Mouse (Mus musculus) limb, embryonic 12.5 days (tissue): ENCODE results near the gene Gm20388. TPM values are rescaled to one million over a fixed set of nuclear protein-coding genes. Genes with fewer than 3 reads are reported as not detected.

Experiments used
- ATAC-seq: fragments of 200-750 bp; cut with Nextera tagmentation; 2 replicates; pipeline ENCODE4 v1.8.0; 2017; ENCODE audit warnings: low read depth, moderate TSS enrichment; ENCODE audit not compliant: insufficient number of reproducible peaks, insufficient read depth, low FRiP score, low TSS enrichment
- H3K27ac ChIP-seq: fragments of 300-500 bp; sonication (generic); 2 replicates; pipeline ENCODE4 v1.5.1; 2016; ENCODE audit warnings: mild to moderate bottlenecking, moderate library complexity
- H3K27me3 ChIP-seq: fragments of 300-500 bp; sonication (generic); 2 replicates; pipeline ENCODE4 v1.6.1; 2016; ENCODE audit warnings: mild to moderate bottlenecking, moderate library complexity
- H3K36me3 ChIP-seq: fragments of 300-500 bp; sonication (generic); 2 replicates; pipeline ENCODE4 v1.6.1; 2016; ENCODE audit warnings: mild to moderate bottlenecking, moderate library complexity
- H3K4me1 ChIP-seq: fragments of 300-500 bp; sonication (generic); replicated peaks from 2 replicates; pipeline ENCODE4 v1.6.1; 2016
- H3K4me2 ChIP-seq: fragments of 300-500 bp; sonication (generic); 2 replicates; pipeline ENCODE4 v1.6.1; 2016; ENCODE audit warnings: mild to moderate bottlenecking, moderate library complexity
- H3K4me3 ChIP-seq: fragments of 300-500 bp; sonication (generic); replicated peaks from 2 replicates; pipeline ENCODE4 v1.5.1; 2016; ENCODE audit warnings: mild to moderate bottlenecking
- H3K9ac ChIP-seq: fragments of 300-500 bp; sonication (generic); replicated peaks from 2 replicates; pipeline ENCODE4 v1.6.1; 2016; ENCODE audit warnings: mild to moderate bottlenecking, moderate library complexity
- H3K9me3 ChIP-seq: fragments of 300-500 bp; sonication (generic); 2 replicates; pipeline ENCODE4 v1.6.1; 2016; ENCODE audit warnings: mild to moderate bottlenecking, moderate library complexity
- WGBS: fragments of 180-500 bp; shearing (Covaris S2); methylation state at CpG from one replicate; pipeline ENCODE4 v1.1.7; 2016; 5-methylcytosine and 5-hydroxymethylcytosine counted together
- polyA plus RNA-seq: library from polyadenylated mRNA; unstranded; fragments of >200 nt; fragmentation: Nextera tagmentation; extraction: Ambion mirVana; gene quantifications from 2 replicates; pipeline ENCODE4 v1.2.1, GENCODE M21; 2016

Gene Gm20388
- polyA plus RNA-seq, 1 experiment from 2014 or later, result not detected

DNA sequence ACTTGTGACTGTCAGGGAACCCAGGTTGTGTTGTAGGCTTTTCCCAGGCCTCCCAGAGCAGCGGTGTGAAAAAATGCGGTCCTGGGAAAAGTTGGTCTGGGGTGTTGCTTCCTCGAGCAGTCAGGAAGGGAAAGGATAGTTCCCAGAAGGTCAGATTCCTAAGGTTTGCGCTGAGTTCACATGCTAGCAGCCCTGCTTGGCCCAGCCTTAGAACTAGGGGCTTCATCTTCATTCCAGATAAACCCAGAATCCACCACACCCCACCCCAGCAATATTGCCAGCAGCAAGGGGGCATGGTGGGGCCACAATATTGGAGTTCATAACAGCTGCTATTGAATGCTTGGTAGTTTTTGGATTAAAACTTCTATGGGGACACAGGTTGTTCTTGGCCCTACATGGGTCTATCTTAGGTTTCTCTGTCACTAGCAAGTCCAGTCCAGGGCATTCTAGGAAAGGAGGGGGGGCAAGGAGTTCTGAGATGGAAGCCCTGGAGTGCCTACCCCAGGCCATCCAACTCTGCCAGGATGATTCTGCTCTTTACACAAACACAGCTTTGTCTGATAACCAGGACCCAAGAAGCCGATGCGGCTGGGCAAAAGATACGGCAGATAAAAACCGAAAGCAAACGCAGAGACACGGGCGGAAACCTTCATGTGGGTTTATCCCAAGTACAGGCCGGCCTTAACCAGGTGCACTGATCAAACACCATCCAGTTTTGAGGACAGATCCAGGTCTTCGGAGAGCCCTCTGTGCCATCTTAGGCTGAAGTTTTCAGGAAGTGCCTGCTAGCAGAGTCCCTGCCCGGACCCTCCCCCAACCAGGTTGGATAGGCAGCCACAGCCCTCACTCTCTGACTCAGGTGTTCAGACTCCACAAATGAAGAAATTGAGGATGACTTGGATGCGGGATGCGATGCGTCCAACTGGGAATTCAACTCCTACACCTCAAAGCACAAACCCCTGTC, 1210.1 kb downstream of the Gm20388 start:
- Histone ChIP-seq H3K4me3 (peak overlapping the region; percentile 62), H3K27me3 (peaks cover 94% of the 10 kb centered on the region), H3K4me2 (peak overlapping the region; percentile 91), H3K27ac (no peak overlapping the region), H3K36me3 (0 out of 2 replicates have a peak, but pooled peaks cover 7% of the 10 kb centered on the region), H3K9ac (0 out of 2 replicates have a peak overlapping the region, but pooled peaks have one; percentile 18), H3K9me3 (no peaks in the 10 kb centered on the region), H3K4me1 (peaks cover 41% of the 10 kb centered on the region)
- WGBS, result 15% methylated on average over 17 of the region's 17 CpGs
- no peak for ATAC-seq

- H3K36me3 ChIP-seq, result 0 out of 2 replicates have a peak, but pooled peaks cover 7% of the 10 kb centered on the region
- H3K4me3 ChIP-seq, result no peak overlapping the region
- H3K4me2 ChIP-seq, result no peak overlapping the region
- no peak for ATAC-seq
- peaks cover 45% of the 10 kb centered on the region for H3K4me1 ChIP-seq
- H3K9ac ChIP-seq, result no peak overlapping the region
- H3K27me3 ChIP-seq, result peaks cover 97% of the 10 kb centered on the region
- 28% methylated on average over 8 of the region's 8 CpGs for WGBS
- H3K27ac ChIP-seq, result no peak overlapping the region
- H3K9me3 ChIP-seq, result no peaks in the 10 kb centered on the region
Observed at GRCm38 (mm10) chr8:121121704-121122103, 1211.1 kb downstream of the Gm20388 start.

DNA sequence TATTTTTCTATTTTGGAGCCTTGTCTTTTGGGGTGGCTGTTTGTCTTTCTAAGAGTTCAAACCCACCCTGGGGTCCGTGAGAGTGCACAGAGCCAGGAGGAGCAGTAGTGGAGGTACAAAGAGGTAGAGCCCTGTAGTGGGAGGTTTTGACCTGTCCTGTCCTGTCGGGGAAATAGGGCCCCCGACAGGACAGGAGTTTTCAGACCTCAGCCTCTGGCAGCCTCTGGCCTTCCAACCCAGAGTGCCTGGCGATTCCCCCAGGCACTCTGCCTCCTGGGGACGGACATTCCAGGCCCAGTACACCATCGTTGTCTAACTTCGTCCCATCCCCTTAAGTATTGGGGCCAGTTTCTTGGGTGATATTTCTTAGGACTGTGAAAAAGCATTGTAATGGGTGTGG, 1211.7 kb downstream of the Gm20388 start:
- no peak overlapping the region for H3K4me2 ChIP-seq
- ATAC-seq, result no peak
- 0 out of 2 replicates have a peak, but pooled peaks cover 7% of the 10 kb centered on the region for H3K36me3 ChIP-seq
- no peaks in the 10 kb centered on the region for H3K9me3 ChIP-seq
- 8% methylated on average over 7 of the region's 7 CpGs for WGBS
- H3K27ac ChIP-seq, result no peak overlapping the region
- H3K4me1 ChIP-seq, result peaks cover 45% of the 10 kb centered on the region
- H3K9ac ChIP-seq, result no peak overlapping the region
- peaks cover 97% of the 10 kb centered on the region for H3K27me3 ChIP-seq
- no peak overlapping the region for H3K4me3 ChIP-seq

- Histone ChIP-seq H3K36me3 (0 out of 2 replicates have a peak, but pooled peaks cover 7% of the 10 kb centered on the region), H3K9me3 (no peaks in the 10 kb centered on the region), H3K4me3 (no peak overlapping the region), H3K9ac (no peak overlapping the region), H3K27me3 (peaks cover 97% of the 10 kb centered on the region), H3K27ac (no peak overlapping the region), H3K4me1 (peaks cover 45% of the 10 kb centered on the region), H3K4me2 (no peak overlapping the region)
- no peak for ATAC-seq
- WGBS, result 46% methylated on average over 2 of the region's 2 CpGs
Observed at GRCm38 (mm10) chr8:121123113-121123512, 1212.5 kb downstream of the Gm20388 start.

GRCm38 (mm10) chr8:121124547-121125239, 1214.1 kb downstream of the Gm20388 start:
- H3K9ac ChIP-seq, result 0 out of 2 replicates have a peak overlapping the region, but pooled peaks have one; percentile 0
- H3K4me1 ChIP-seq, result peaks cover 57% of the 10 kb centered on the region
- 0 out of 2 replicates have a peak, but pooled peaks cover 7% of the 10 kb centered on the region for H3K36me3 ChIP-seq
- no peak overlapping the region for H3K27ac ChIP-seq
- 0 out of 2 replicates have a peak, but pooled peaks have one; percentile 4 for ATAC-seq
- peaks cover 100% of the 10 kb centered on the region for H3K27me3 ChIP-seq
- peak overlapping the region; percentile 34 for H3K4me3 ChIP-seq
- WGBS, result 3% methylated on average over 17 of the region's 17 CpGs
- peak overlapping the region; percentile 61 for H3K4me2 ChIP-seq
- H3K9me3 ChIP-seq, result no peaks in the 10 kb centered on the region

GRCm38 (mm10) chr8:121125311-121125876, 1214.8 kb downstream of the Gm20388 start:
- H3K9me3 ChIP-seq, result no peaks in the 10 kb centered on the region
- peak; percentile 75 for ATAC-seq
- H3K4me3 ChIP-seq, result peak overlapping the region; percentile 34
- peak overlapping the region; percentile 61 for H3K4me2 ChIP-seq
- peaks cover 54% of the 10 kb centered on the region for H3K4me1 ChIP-seq
- H3K36me3 ChIP-seq, result 0 out of 2 replicates have a peak, but pooled peaks cover 7% of the 10 kb centered on the region
- H3K27ac ChIP-seq, result no peak overlapping the region
- H3K9ac ChIP-seq, result no peak overlapping the region; the same call in 1 of the 2 replicates
- WGBS, result 1% methylated on average over 35 of the region's 36 CpGs
- peaks cover 100% of the 10 kb centered on the region for H3K27me3 ChIP-seq

- H3K9me3 ChIP-seq, result no peaks in the 10 kb centered on the region
- H3K4me3 ChIP-seq, result 0 out of 2 replicates have a peak overlapping the region, but pooled peaks have one; percentile 34
- H3K4me1 ChIP-seq, result peaks cover 47% of the 10 kb centered on the region
- no peak for ATAC-seq
- H3K4me2 ChIP-seq, result peak overlapping the region; percentile 61
- WGBS, result 4% methylated on average over 6 of the region's 6 CpGs
- H3K27me3 ChIP-seq, result peaks cover 100% of the 10 kb centered on the region
- 0 out of 2 replicates have a peak, but pooled peaks cover 7% of the 10 kb centered on the region for H3K36me3 ChIP-seq
- H3K9ac ChIP-seq, result no peak overlapping the region
- H3K27ac ChIP-seq, result no peak overlapping the region
Observed at GRCm38 (mm10) chr8:121126191-121126590, 1215.5 kb downstream of the Gm20388 start.

GRCm38 (mm10) chr8:121126694-121127093, 1216.1 kb downstream of the Gm20388 start:
- peaks cover 99% of the 10 kb centered on the region for H3K27me3 ChIP-seq
- 0 out of 2 replicates have a peak, but pooled peaks cover 2% of the 10 kb centered on the region for H3K36me3 ChIP-seq
- no peak overlapping the region for H3K4me3 ChIP-seq
- no peak for ATAC-seq
- no peak overlapping the region for H3K4me2 ChIP-seq
- no peak overlapping the region for H3K27ac ChIP-seq
- H3K9me3 ChIP-seq, result no peaks in the 10 kb centered on the region
- WGBS, result under 1% methylated on average over 6 of the region's 6 CpGs
- H3K4me1 ChIP-seq, result peaks cover 47% of the 10 kb centered on the region
- no peak overlapping the region for H3K9ac ChIP-seq

DNA sequence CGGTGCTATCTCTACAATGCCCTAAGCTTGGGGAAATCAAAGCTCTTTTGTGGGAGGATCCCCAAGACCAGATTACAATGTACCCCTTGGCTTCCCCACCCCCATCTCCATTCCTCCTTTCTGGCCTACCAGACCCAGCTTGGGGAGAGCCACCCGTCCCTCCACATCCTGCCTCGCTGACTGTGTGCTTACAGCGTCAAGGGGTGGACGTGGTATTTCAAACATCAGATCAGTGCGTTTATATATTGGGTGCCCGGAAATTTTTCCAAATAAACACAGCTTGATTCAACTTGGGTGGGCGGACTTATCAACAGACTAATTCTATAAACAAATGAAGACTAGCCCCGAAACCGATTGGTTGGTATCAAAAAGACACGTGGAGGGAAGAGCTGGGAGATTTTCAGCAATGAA, 1216.7 kb downstream of the Gm20388 start:
- Histone ChIP-seq H3K36me3 (no peaks in the 10 kb centered on the region), H3K27me3 (peaks cover 99% of the 10 kb centered on the region), H3K4me2 (no peak overlapping the region), H3K9me3 (no peaks in the 10 kb centered on the region), H3K27ac (no peak overlapping the region), H3K9ac (no peak overlapping the region), H3K4me1 (peaks cover 47% of the 10 kb centered on the region), H3K4me3 (no peak overlapping the region)
- no peak for ATAC-seq
- 3% methylated on average over 11 of the region's 11 CpGs for WGBS

- Histone ChIP-seq H3K27me3 (peaks cover 98% of the 10 kb centered on the region), H3K9ac (peak within 1 kb of the TSS; percentile 51), H3K27ac (no peak within 1 kb of the TSS), H3K9me3 (no peaks in the 10 kb centered on the region), H3K36me3 (no peaks in the 10 kb centered on the region), H3K4me1 (peaks cover 47% of the 10 kb centered on the region), H3K4me2 (peak within 1 kb of the TSS; percentile 48), H3K4me3 (peak within 1 kb of the TSS; percentile 30)
- ATAC-seq, result no peak
- 2% methylated on average over 43 of the region's 43 CpGs for WGBS
Observed at GRCm38 (mm10) chr8:121127756-121128375, 1217.2 kb downstream of the Gm20388 start, which contains the start of gene Foxl1. Foxl1 (plus strand) TSS chr8:121127940.
